Mouse (Mus musculus) left cerebral cortex, adult 2 months (tissue): ENCODE results near the gene Rassf6. TPM values are rescaled to one million over a fixed set of nuclear protein-coding genes. Genes with fewer than 3 reads are reported as not detected.
"Not testable (repeated sequence)": the region's sequence is repeated elsewhere in the genome, so short reads cannot be mapped to it uniquely, and the experiment has no call there.

ENCODE experiments used
- DNase-seq, 2 experiments: peaks; one replicate each; pipeline ENCODE4 v3.0.0; 2021 to 2022; ENCODE audit warnings: low spot score in 2 of 2, mixed read lengths in 1 of 2; ENCODE audit errors: extremely low spot score in 1 of 2
- H3K27ac ChIP-seq: fragments of 200-600 bp; 2 replicates; pipeline ENCODE4 v1.8.1; 2022
- H3K4me3 ChIP-seq: fragments of 200-600 bp; 2 replicates; pipeline ENCODE4 v1.8.1; 2022
- CTCF ChIP-seq: fragments of 200-600 bp; IDR thresholded peaks from 2 replicates; pipeline ENCODE4 v1.8.1; 2022; ENCODE audit warnings: antibody characterized with exemption, mild to moderate bottlenecking, moderate library complexity
- intact Hi-C: fragments of 180-260 bp; cut with DNase I; formaldehyde crosslinking; loops from one replicate; pipeline ENCODE4 v1.15.1; 2025
- total RNA-seq, 2 experiments: library from RNA; stranded (reverse); gene quantifications; 2 replicates each; pipeline ENCODE4 v1.2.3; 2021

Rassf6 gene
- total RNA-seq, 2 experiments from 2014 or later = 1.6 to 2.3 TPM

- DNase-seq = no peak
- Histone ChIP-seq H3K27ac (no peak overlapping the region; the same call in 1 of the 2 replicates), H3K4me3 (no peak overlapping the region)
- intact Hi-C loops = no loop called here
- TF ChIP-seq CTCF = no peak
These were observed 18.7 kb downstream of the Rassf6 start for GRCm38 (mm10) chr5:90621726-90622125.

DNA sequence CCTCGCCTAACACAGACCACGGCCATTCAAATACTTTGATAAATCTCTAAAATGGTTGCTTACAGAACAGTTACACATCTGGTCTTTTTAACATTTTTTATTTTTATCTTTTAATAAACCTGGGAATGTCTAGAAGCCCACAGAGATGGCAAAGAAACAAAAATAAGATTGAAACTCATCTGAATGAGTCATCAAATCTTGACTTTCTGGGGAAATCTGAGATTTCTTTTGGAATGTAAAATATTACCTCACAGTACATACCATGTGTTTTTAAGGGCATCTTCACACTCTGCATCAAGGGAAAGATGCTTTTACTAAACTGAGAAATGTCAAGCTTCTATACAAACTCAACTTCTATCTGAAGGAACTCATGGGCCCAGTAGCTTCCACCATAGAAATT, 19.1 kb downstream of the Rassf6 start:
- intact Hi-C loops = no loop called here

GRCm38 (mm10) chr5:90617859-90618258, 22.6 kb downstream of the Rassf6 start:
- DNase-seq = no peak
- Histone ChIP-seq H3K27ac (no peak overlapping the region), H3K4me3 (no peak overlapping the region)
- intact Hi-C loops = no loop called here
- TF ChIP-seq CTCF = no peak

More for the DNA sequence above, 19.1 kb downstream of the Rassf6 start:
- DNase-seq = no peak
- Histone ChIP-seq H3K4me3 (no peak overlapping the region), H3K27ac (no peak overlapping the region; the same call in 1 of the 2 replicates)
- no peak for TF ChIP-seq CTCF

DNA sequence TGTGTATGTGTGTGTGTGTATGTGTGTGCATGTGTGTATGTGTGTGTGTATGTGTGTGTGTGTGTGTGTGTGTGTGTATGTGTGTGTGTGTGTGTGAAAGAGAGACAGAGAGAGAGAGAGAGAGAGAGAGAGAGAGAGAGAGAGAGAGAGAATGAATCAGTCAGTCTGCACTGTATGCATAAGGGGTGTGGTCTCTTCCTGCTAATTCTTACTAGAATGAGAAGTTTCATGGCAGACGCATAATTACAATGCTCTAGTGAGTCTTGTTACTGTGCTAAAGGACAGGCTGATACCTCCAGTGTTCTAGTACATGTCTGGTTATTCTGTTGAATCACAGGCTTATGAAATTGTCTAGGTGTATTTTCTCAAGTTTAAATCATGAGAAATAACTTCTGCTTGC, 27.7 kb downstream of the Rassf6 start:
- H3K27ac ChIP-seq, DNase-seq, intact Hi-C loops: not testable (repeated sequence)

DNA sequence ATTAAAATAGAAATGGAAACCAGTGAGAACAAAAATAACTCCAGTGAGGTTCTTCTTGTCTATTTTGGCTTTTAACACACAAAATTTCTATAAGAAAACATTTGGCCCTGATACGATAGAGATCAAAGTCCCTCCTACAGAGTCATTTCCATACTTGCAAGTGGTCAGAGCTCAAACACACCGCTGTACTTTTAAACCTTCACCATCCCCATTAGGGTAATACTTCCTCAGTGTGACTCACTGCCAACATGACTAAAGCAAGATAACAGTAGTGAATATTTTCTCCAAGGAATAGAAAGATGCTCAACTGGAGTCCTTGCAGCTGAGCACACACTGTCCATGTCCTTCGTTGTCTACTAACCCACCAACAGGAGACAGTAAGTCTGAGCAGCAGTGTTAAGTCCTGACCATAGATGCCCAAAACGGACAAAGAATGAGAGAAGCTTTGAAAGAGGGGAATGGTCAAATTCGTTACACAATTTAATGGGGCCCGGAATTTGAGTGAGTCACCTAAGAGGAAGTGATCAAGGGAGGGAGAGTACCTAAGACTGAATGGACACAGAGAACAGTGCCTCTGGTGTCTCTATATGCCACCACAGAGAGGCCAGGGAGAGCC, 28.4 kb downstream of the Rassf6 start:
- H3K27ac ChIP-seq = no peak overlapping the region
- intact Hi-C loops = no loop called here

More for the DNA sequence above, 27.7 kb downstream of the Rassf6 start:
- H3K4me3 ChIP-seq = not testable (repeated sequence)

DNA sequence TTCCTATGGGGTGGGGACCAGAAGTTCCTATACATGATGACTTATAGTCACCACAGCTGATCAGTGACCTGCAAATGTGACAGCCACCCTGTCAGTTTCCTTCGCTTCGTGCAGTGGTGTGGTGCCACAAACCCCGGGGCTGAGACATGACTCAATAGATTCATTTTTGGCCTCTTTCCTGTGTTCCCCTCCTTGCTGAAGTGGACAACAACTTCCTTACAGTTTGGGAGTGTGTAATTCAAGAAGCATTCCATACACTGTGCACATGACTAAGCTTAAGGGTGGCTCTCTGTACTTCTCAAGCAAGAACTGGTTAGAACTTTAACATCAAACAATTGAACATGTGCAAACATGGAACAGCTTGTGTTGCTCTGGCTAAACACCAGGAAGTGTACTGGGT, 29.1 kb downstream of the Rassf6 start:
- TF ChIP-seq CTCF = no peak
- DNase-seq = no peak
- Histone ChIP-seq H3K27ac (no peak overlapping the region), H3K4me3 (no peak overlapping the region)
- intact Hi-C loops = no loop called here

More for the DNA sequence above, 28.4 kb downstream of the Rassf6 start:
- DNase-seq = no peak
- TF ChIP-seq CTCF = no peak; the same call in 1 of the 2 replicates
- H3K4me3 ChIP-seq = no peak overlapping the region

DNA sequence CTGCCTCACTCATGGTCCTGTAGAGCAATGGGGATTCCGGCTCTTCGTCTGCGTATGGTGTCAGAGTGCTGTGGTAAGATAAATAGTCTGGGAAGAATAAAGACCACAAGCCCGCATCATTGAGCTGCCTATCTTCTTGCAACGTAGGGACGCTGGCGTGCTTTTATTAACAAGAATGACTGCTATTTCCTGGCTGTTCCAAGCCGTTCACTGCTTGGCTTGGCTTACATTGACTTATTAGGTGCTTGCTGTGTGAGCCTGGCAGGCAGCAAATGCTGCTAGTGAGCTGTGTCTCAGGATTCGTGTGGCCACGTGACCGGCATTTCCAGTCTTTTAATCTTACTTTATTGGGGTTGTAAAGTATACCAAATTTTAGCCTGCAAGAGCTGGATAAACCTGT, 31.6 kb downstream of the Rassf6 start:
- intact Hi-C loops = loop anchor here (10.0 kb wide), 1 partner anchor 296 kb away; the partner anchor contains the start of gene Cxcl2
- H3K27ac ChIP-seq = no peak overlapping the region
- TF ChIP-seq CTCF = no peak
- DNase-seq = no peak
- no peak overlapping the region for H3K4me3 ChIP-seq

DNA sequence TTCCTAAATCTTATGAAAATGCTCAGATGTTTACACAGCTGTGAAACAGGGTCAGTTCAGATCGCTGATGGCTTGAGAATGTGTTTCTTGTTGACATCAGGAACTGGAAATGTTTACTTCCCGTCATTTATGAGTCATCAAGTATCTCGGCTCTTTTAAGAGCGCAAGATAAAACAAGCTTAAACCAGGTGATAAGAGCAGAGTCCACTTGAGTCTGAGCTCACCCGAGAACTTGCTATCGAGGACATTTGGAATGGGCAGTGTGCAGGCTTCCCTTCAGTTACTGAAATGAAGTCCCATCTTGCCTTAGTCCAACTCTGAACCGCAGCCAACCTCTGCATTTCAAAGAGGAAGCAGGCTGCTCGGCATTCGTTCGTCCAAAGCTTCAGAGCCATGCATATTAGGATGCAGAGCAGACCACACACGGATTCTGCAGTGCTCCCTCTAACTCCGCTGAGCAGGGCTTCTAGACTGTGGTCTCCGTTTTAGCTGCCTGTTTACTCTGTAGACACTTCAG, 37.0 kb downstream of the Rassf6 start:
- intact Hi-C loops = loop anchor here (10.0 kb wide), 1 partner anchor 301 kb away; the partner anchor contains the start of gene Cxcl2
- no peak for DNase-seq
- no peak overlapping the region for H3K4me3 ChIP-seq
- H3K27ac ChIP-seq = peak overlapping the region; percentile 21; the same call in 1 of the 2 replicates
- TF ChIP-seq CTCF = no peak

GRCm38 (mm10) chr5:90601469-90601868, 39.0 kb downstream of the Rassf6 start:
- H3K4me3 ChIP-seq = no peak overlapping the region
- TF ChIP-seq CTCF = peak; percentile 70
- DNase-seq = peak; percentile 22 to 50
- H3K27ac ChIP-seq = no peak overlapping the region
- intact Hi-C loops = loop anchor here (1.0 to 10.0 kb wide), 2 partner anchors 51 to 303 kb away; partner anchors contain the start of gene Cxcl2

- TF ChIP-seq CTCF = no peak
- no peak overlapping the region for H3K27ac ChIP-seq
- intact Hi-C loops = no loop called here
- H3K4me3 ChIP-seq = no peak overlapping the region
- DNase-seq = no peak
These were observed 44.3 kb downstream of the Rassf6 start for GRCm38 (mm10) chr5:90596155-90596554.

GRCm38 (mm10) chr5:90594945-90595344, 45.5 kb downstream of the Rassf6 start:
- no peak for DNase-seq
- no peak overlapping the region for H3K27ac ChIP-seq
- no peak for TF ChIP-seq CTCF
- H3K4me3 ChIP-seq = no peak overlapping the region
- intact Hi-C loops = no loop called here

GRCm38 (mm10) chr5:90591936-90592335, 48.5 kb downstream of the Rassf6 start:
- no peak for TF ChIP-seq CTCF
- intact Hi-C loops = no loop called here
- no peak for DNase-seq
- H3K27ac ChIP-seq = no peak overlapping the region
- H3K4me3 ChIP-seq = no peak overlapping the region

DNA sequence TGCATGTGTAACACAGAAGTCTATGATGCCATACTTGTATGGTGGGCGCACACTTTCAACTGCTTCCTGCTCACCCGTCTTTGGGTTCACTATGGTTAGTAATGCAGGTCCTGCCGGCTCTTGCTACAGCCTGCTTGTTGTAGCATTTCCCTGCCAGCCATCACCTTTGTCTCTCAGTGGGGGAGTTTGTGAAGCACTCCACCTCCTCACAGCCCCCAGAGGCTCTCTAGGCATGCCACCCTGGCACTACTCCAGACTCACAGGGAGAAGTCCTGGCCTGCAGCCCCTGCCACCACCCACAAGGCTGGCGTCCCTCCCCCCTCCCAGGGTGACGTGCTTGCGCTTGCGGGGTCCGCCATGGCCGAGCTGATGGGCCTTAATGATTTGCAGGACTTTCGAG, 49.8 kb downstream of the Rassf6 start:
- intact Hi-C loops = no loop called here
- no peak for TF ChIP-seq CTCF
- H3K4me3 ChIP-seq = no peak overlapping the region
- no peak for DNase-seq
- no peak overlapping the region for H3K27ac ChIP-seq
